Mouse (Mus musculus) right cerebral cortex, postnatal 25 days (tissue): ENCODE data around the gene Gpr107.

Experiments
- DNase-seq: peaks from one replicate; pipeline ENCODE4 v3.0.0; 2022

Gpr107 gene

DNA sequence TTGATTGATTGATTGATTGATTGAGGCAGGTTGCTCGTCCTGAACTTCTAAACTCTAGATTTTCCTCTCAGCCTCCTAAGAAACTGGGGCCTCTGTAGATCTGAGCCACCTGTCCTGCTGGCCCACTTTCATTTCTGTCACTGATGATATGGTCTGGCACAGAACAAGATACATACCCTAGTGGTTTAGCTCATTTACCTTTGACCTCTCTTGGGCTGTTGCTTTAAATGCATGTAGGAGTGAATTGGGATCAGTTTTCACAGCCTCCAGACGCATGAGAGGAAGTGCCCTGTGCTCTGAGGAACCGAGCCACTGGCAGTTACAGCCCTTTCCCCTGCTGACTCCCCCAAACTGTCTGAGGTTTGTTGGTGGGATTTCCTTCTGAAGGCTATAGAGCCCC is 50.2 kb downstream of the Gpr107 start:
- no peak for DNase-seq

GRCm38 (mm10) chr2:31202956-31203355 is 50.8 kb downstream of the Gpr107 start:
- DNase-seq, result no peak

GRCm38 (mm10) chr2:31204677-31205076 is 52.6 kb downstream of the Gpr107 start:
- DNase-seq, result no peak

DNA sequence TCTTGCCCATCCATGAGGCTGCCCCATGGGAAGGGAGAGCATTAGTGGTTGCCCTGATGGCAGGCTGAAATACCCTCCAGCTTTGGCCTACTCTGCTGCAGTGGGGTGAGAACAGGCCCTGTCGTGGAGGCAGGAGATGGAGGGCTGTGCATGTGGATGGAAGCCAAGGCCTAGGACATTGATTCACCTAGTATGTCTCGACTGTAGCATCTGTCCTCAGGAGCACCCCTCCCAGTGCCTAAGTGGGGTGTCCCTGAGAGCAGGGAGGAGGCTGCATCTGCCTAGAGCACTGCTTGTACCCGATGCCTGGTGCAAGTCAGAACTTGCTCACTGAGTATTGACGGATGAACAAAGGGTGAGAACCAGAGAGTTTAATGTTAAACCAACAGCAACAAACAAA is 54.1 kb downstream of the Gpr107 start:
- no peak for DNase-seq

DNA sequence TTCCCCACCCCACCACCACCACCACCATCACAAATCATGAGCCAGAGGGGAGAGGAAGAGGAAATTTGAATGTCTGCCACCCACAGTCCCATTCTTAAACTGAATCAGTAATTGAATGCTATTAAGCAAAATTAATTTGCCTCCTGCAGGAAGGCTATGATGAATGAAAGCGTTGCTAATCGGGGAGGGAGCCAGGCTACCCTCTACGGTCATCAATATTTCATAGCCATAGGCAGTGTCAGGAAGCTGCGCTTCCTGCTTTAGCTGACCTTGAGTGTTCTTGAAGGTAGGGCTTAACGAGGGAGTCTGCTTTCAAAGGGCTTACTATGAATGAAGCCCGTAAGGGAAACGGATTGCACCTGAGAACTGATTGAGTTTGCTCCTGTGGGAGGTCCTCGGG is 54.8 kb downstream of the Gpr107 start:
- DNase-seq, result no peak

DNA sequence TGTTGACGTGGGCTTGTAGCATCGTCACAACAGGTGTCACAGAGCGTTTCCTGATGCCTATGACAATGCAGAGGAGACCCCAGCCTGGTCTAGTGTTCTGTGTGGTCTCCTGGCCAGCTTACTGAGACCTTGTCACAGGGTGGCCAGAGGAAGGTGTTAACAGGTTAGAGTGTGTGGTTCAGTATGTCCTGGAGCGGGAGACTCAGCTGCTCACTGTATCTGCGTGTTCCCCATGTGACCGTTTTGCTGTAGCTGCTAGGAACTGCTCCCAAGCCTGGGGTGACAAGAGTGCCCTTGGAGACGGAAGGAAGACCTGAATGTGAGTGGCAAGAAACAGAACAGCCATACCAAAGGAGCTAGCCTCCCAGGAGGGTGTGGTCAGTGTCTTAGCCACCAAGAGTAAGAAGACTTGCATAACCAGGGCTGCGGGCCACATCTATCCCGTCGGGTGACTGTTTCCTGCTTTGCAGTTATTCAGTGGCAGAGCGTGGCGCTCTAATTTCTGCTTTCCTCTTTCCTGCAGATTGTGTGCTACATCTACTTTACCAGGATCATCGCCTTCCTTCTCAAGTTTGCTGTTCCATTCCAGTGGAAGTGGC is 56.5 kb downstream of the Gpr107 start:
- DNase-seq, result no peak

DNA sequence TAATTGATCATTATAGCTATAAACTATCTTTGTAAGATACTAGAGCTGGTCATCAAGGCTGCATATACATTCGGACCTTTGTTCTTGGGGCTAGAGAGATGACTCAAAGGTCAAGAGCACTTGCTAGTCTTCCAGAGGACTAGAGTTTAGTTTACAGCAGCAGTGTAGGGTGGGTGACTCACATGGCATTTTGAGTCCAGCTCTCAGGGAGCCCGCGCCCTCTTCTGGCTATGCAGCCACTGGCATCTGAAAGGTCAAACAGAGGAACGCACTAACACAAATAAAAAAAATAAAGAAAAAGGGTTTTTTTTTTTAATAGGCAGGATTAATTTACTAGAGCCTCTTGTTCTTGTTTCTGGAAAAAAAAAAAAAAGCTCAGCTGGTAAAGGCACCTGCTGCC is 57.4 kb downstream of the Gpr107 start:
- no peak for DNase-seq

DNA sequence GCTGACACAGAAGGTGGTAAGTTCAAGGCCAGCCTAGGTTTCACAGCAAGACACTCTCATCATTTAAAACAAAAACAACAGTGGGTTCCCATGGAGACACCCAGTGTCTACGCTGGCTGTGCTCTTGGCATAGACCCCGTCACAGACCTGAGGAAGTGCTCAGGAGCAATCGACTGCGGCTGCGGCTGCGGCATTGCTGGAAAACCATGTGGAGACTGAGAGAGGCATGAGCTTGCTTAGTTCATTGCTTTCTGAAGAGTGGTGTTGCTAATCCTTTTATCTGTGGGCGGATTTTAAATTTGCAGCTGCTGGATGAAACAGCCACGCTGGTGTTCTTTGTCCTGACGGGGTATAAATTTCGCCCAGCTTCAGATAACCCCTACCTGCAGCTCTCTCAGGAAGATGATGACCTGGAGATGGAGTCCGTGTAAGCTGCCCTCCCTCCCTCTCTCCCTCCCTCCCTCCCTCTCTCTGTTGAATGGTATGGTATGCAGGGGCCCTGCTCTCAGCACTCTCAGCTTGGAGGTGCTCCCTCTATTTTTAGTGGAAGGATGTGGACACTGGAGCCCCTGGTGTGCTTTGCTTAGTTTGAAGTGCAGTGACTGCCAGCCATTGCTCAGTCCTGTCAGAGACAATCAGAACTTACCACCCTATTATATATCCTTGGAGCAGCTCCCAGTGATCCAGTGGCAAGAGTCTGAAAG is 58.2 kb downstream of the Gpr107 start:
- no peak for DNase-seq

DNA sequence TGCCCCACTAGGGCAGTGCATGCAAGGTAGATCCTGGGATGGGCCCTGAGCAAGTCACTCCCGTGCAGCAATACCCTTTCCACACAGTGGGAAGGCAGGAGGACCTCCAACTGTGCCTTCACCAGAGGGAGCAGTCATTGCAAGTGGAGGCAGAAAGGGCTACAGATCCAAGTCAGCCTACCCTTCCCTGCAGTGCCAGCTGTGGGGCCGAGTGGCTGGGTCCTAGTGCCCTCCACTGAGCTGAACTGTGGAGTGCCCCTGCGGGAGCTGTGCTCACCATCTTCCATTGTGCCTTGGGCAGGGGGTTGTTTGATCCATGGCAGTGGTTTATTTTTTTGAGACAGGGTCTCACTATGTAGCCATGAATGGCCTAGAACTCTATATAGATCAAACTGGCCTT is 59.1 kb downstream of the Gpr107 start:
- DNase-seq, result no peak

DNA sequence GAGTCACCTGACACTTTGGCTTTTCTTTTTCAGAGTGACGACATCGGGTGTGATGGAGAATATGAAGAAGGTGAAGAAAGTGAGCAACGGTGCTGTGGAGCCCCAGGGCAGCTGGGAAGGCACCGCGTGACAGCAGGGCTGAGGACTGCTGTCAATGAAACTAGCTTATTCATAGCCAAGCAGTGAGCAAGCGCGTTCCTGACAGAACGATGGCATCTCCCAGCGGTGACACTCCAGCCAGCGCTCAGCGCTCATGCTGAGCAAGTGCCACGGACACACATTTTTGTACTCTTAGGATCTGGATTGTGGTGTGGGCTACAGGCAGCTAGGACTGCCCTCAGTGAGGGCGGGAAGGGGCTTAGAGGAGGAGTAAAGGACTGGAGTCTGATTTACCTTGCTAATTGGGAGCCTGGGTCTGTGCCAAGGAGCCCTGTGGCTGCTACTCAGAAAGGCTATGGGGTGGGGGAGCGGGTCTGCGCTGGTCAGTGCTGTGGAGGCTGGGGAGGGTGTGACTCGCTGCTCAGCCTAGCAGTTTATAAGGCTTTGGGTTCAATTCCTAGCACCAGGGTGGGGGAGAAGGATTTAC is 62.2 kb downstream of the Gpr107 start:
- no peak for DNase-seq

DNA sequence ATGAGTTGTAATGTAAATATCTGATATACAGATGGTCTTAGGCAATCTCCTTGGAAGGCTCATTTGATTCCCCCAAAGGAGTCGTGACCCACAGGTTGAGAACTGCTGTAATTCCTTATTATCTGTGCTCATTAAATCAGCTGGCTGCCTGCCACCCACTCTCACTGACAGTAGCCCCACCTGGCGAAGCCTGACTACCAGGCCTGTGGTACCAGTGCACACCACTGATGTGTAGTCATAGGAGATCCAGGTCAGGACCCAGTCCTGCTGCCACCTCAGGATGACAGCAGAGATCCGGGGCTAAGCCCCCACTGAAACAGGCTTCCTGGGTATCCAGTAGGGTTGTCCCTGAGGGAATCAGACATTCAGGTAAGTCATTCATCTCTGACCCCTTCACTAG is 66.5 kb downstream of the Gpr107 start:
- DNase-seq, result no peak

- no peak for DNase-seq
Observed at GRCm38 (mm10) chr2:31219470-31219869, 67.4 kb downstream of the Gpr107 start.

- DNase-seq, result no peak
Observed at GRCm38 (mm10) chr2:31220844-31221243, 68.7 kb downstream of the Gpr107 start.

DNA sequence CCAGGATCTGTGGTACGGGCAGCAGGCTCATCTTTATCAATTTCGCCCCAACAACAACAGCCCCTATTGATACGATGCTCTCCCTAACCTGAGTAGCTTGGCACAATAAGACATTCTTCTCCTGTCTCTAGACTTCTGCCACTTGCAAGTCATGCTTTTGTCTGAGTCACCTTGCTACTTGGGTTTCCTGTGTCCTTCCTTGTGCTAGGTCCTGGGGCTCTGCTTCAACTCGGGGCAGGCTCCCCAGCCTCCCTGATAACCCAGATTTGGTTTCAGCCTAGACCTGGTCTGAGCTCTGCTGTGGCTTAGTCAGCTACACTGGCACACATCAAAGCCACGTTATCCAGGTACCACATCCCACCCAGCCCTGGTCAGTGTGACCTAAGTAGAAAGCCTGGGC is 69.5 kb downstream of the Gpr107 start:
- DNase-seq, result no peak

DNA sequence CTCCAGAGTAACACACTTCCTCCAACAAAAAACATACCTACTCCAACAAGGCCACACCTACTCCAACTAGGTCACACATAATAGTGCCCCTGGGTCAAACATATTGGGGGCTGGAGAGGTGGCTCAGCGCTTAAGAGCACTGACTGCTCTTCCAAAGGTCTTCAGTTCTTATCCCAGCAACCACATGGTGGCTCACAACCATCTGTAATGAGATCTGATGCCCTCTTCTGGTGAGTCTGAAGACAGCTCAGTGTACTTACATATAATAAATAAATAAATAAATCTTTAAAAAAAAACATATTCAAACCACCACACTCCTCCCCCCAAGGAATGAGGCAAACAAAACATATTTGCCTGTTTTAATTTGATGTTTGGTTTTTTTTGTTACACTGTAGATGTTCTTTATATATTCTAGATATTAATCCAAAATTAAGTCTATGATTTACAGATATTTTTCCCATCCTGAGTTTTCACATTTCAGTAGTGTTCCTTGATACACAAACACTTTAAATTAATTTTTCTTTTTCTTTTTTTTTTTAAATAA is 76.7 kb downstream of the Gpr107 start:
- DNase-seq, result no peak

GRCm38 (mm10) chr2:31239203-31239696 is 87.1 kb downstream of the Gpr107 start:
- DNase-seq, result no peak

- DNase-seq, result no peak
Observed at GRCm38 (mm10) chr2:31239833-31240232, 87.7 kb downstream of the Gpr107 start.

GRCm38 (mm10) chr2:31241639-31242038 is 89.5 kb downstream of the Gpr107 start:
- no peak for DNase-seq

GRCm38 (mm10) chr2:31244216-31244615 is 92.1 kb downstream of the Gpr107 start:
- no peak for DNase-seq

- DNase-seq, result no peak
Observed at GRCm38 (mm10) chr2:31245051-31245450, 92.9 kb downstream of the Gpr107 start.

GRCm38 (mm10) chr2:31245491-31246141 is 93.5 kb downstream of the Gpr107 start, which contains the start of gene Ncs1:
Gene Ncs1 (plus strand): TSS chr2:31245823.
- peak; percentile 92 for DNase-seq

DNA sequence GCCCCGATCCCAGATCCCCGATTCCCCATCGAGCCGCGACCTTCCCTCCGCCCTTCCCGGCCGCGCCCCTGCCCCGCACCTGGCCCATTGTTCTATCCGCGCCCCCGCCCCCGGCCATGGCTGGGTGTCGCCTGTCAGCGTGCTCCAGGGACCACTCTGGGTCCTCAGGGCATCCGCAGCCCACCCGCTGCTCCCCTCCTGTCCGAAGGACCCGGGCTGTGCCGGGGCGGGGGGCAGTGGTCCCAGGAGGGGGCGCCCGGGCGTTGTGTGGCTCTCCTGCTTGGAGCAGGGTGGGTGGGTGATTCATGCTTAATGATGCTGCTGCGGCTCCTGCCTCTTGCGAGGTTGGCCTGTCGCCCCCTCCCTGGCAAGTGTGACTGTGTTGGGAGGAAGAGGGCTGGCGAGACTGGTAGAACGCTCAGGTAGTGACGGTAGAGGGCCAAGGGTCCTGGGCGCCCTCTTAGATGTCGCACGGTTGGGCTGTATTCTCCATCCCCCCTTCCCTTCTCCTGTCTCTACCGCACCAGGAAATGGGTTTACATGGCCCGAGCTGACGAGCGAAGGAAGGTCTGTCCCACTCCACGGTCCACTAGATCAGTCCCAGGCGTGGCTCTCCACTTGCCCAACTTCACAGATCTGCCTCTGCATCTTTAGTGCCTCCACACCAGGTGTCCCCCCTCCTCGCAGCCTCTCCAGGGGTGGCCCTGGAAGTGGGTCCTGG is 94.3 kb downstream of the Gpr107 start:
- DNase-seq, result peak; percentile 65

DNA sequence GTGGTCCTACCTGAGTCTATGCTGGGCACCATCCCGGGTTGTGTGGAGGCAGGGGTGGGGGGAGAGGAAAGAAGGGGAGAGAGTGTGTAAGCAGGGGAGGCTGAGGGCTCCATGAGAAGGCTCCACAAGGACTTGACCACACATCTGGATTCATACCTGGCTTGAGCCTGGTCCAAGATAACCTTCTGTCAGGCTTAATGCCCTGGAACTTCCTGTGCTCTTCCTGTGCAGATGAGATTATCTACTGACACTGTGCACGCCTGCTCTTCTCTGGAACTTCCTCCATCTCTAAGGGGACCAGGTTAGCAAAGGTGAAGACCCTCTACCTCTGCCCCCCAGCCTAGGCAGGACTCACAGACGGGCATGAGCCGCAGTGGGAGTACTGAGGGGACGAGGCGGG is 96.7 kb downstream of the Gpr107 start:
- no peak for DNase-seq
